Mouse (Mus musculus) gastrocnemius, postnatal 10 days (tissue): ENCODE results near the gene Gcnt1. TPM values are rescaled to one million over a fixed set of nuclear protein-coding genes. Genes with fewer than 3 reads are reported as not detected.
A peak's percentile ranks its signal among the peaks of the same experiment; 100 is the strongest.

ENCODE experiments used
- DNase-seq: peaks from one replicate; pipeline ENCODE4 v3.0.0; 2021; ENCODE audit warnings: mixed read lengths
- total RNA-seq, 2 experiments: library from RNA; stranded (reverse); gene quantifications; 2 replicates each; pipeline ENCODE4 v1.2.3; 2021

Gcnt1 gene
- total RNA-seq, 2 experiments from 2014 or later, result 1.8 to 2.9 TPM

DNA sequence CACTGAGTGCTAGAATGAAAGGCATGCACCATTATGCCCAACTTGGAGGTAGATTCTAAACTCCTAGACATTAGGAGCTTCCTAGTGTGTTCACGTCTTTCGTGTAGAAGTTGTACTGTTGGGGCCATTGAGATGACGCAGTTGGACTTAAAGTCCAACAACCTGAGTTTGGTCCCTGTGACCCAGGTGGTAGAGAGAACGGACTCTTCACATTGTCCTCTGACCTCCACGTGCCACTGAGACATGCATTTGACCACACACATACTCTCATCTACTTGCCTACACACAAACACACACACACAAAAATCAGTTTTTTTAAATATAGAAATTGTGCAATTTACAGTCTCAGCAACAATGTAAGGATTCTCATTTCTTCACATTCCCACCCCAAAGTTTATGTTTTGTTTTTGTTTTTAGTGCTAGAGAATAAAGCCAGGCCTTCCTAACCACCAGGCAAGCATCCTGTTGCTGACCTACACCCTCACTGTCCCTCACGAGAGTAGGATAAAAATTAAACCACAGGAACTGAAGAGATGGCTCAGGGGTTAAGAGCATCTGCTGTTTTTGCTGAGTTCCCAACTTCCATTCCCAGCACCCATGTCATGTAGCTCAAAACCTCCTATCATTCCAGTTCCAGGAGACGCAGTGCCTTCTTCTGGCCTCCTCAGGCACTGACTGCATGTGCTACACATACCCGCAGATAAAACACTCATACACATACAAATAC lies 6.1 kb downstream of the Gcnt1 start:
- no peak for DNase-seq

DNA sequence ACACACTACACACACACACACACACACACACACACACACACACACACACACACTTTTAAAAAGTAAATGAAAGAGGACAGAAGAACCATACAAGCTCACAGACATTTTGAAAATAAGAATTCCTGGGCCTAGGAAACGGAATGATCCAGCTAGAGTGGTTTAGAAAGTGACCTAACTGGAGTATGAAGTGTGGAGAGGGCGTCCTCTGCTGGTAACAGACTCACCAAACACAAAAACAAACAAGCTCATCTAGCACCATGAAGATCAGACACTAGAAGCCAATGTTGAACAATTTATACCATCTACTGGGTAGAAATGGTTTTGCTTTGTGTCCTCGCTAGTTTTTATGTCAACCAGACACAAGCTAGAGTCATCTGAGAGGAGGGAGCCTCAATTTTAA lies 7.9 kb downstream of the Gcnt1 start:
- DNase-seq, result peak; percentile 19

GRCm38 (mm10) chr19:17361181-17361580 lies 11.5 kb downstream of the Gcnt1 start:
- DNase-seq, result no peak

DNA sequence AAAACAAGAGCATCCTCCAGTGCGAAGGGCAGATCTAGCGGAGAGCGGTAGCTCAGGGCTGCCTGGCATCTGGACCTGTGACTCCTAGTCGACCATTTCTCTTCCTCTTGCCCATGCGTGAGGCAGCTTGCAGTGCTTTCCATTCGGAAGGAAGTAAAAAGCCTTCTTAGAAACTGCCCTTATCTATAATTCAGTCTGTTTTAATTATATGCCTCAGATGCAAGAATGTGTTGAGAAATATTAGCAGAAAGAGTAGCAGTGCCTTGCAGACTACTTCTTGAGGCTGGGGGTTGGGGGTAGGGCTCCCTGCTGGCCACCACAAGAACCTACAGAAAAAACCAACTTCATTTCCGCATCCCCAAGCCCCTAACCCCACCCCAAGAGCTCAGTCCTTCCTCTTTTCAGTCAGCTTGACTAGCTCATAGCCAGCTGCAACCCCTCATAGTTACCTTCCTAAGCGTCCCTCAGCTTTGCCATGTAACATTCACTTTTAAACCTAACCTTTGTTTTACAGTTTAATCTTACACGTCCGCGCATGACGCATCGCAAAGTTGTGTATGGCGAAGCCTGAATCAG lies 13.2 kb downstream of the Gcnt1 start:
- DNase-seq, result no peak

- no peak for DNase-seq
Observed at GRCm38 (mm10) chr19:17357391-17357790, 15.3 kb downstream of the Gcnt1 start.

GRCm38 (mm10) chr19:17356932-17357331 lies 15.7 kb downstream of the Gcnt1 start:
- no peak for DNase-seq

- peak; percentile 45 for DNase-seq
Observed at GRCm38 (mm10) chr19:17355950-17356867, 16.4 kb downstream of the Gcnt1 start.

DNA sequence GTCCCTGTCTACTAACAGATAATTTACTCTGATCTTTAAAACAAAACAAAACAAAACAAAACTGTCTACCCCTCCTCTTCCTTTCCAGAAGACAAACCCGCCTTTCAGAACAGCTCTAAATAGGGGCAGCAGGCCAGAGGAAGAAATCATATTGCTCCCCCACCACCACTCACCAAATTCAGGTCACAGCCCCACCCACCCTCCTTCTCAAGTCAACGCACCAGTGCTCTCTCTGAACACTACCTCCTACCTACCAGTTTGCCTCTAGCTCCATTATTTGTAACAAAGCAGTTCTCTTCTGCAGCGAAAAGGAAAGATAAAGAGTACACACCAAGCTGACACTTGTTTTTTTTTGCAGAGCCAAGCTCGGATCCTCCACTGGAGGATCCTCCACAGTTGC lies 17.3 kb downstream of the Gcnt1 start:
- DNase-seq, result no peak

DNA sequence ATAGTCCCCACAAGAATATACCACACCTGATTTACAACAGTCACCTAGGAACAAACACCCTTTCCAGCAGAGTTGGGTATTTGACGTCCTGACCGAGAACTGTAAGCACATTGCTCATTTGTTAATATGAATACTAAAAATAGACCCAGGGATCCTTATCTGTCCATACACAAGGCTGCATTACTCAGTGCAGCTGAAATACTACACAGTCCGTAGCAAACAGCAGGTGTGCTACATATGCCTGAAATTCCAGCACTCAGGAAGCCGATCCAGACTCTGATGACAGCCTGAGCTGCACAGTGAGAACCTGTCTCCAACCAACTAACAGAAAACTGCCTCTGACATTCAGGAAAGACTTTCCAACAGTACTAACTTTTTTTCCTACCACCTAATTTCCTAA lies 17.8 kb downstream of the Gcnt1 start:
- DNase-seq, result no peak

DNA sequence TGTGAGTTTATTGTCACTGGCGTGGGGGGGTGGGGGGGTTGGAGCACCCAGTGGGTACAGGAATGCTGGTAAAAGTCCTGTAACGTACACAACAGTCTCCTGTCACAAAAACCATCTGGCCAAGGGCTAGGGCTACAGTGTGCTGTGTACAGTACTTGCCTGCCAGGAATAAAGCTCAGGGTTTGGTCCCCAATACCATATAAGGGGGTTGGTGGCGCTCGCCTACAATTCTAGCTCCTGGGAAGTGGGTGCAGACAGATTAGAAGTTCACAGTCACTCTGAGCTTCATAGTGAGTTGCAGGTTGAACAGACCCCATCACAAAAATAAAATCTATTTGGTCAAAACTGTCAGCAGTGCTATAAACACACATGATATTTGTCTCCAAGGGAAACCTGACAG lies 18.3 kb downstream of the Gcnt1 start:
- no peak for DNase-seq

GRCm38 (mm10) chr19:17353727-17354126 lies 18.9 kb downstream of the Gcnt1 start:
- DNase-seq, result no peak

DNA sequence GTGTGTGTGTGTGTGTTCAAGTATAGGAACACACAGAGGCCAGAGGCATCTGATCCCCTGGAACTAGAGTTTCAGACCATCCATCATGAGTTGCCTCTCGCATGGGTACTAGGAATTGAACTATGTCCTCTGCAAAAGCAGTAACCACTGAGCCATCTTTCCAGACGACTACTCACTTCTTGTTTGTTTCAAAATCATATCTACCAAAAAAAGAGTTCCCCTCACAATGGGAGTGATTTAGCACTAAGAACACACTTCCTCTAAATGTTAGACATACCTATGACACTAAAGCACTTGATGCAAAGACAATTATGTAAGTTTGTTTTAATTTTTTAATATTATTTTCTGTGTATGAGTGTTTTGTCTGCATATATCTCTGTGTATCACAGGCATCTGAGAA lies 24.8 kb downstream of the Gcnt1 start:
- DNase-seq, result no peak

- no peak for DNase-seq
Observed at GRCm38 (mm10) chr19:17346716-17347474, 25.7 kb downstream of the Gcnt1 start.

- DNase-seq, result no peak
Observed at GRCm38 (mm10) chr19:17344881-17345280, 27.8 kb downstream of the Gcnt1 start.

GRCm38 (mm10) chr19:17339563-17339962 lies 33.1 kb downstream of the Gcnt1 start:
- no peak for DNase-seq

DNA sequence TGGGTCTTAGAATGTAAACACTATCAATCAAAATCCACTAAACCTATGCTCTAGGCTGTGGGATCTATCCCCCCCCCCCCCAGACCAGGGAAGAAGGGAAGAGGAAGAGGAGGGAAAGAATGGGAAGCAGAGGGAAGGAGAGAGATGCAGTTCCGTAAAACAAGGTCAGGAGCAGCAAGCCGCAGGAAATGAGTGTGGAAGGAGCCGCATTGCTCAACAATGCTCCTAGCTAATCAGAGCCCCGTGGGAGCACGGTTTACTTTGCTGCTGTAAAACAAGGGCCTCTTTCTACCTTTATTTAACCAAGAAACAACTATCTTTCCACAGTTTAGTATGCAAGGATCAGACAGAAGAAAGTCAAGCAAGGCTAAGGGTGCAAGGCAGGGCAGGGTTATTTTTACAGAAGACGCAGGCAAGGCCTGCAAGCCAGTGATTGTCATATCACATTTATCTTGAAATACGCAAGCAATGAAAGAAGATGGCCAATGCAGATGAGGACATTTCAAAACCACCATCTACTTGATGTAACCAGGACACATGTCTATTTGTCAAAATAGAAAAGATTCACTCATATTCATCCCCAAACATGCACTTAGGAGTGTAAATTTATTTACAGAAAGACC lies 35.5 kb downstream of the Gcnt1 start:
- no peak for DNase-seq

GRCm38 (mm10) chr19:17336646-17337045 lies 36.0 kb downstream of the Gcnt1 start:
- no peak for DNase-seq

GRCm38 (mm10) chr19:17334644-17335333 lies 37.9 kb downstream of the Gcnt1 start:
- no peak for DNase-seq

DNA sequence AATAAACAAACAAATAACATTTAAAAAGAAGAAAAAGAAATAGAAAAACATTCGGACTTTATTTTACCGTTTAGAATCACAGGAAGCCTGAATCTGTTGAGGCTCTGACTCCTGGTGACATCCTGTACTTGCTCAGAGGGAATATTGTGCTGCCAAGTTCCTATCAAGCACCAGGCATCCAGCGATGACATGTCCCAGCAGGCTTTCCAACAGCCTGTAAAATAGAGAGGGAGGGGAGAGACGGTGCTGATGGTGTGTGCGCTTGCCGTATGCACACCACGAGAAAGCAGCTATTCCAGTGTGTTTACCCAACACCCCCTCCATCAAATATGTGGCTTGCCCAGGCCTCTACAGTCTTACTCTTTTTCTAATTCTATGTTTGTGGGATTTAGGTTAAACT lies 39.6 kb downstream of the Gcnt1 start:
- no peak for DNase-seq

- DNase-seq, result no peak
Observed at GRCm38 (mm10) chr19:17328916-17329315, 43.7 kb downstream of the Gcnt1 start.

- no peak for DNase-seq
Observed at GRCm38 (mm10) chr19:17327881-17328404, 44.7 kb downstream of the Gcnt1 start.
